Mouse (Mus musculus): ENCODE data around the gene Arhgap23.

GRCm38 (mm10) chr11:97399958-97400710 lies 15.2 kb upstream of the Arhgap23 start:
- TF ChIP-seq CTCF (IDR thresholded peaks at IDR 0.05; ENCODE audit: borderline replicate concordance, extremely low read depth, insufficient read depth, insufficient read length) (peak; percentile 94), POLR2A (IDR thresholded peaks at IDR 0.05; ENCODE audit: borderline replicate concordance, extremely low read depth, insufficient read depth, insufficient read length, poor library complexity, severe bottlenecking) (no peak)

All from brain, embryonic 14.5 days (tissue).